Mouse (Mus musculus) ES-Bruce4 (cell line): ENCODE data around the gene Dpp6. TPM values are rescaled to one million over a fixed set of nuclear protein-coding genes. Genes with fewer than 3 reads are reported as not detected.

Experiments
- H3K27ac ChIP-seq: 2 replicates; pipeline ENCODE4 v1.5.1; 2012; ENCODE audit warnings: low read length, inconsistent platforms; ENCODE audit not compliant: insufficient read depth
- H3K27me3 ChIP-seq: 2 replicates; pipeline ENCODE4 v1.6.1; 2012; ENCODE audit warnings: mild to moderate bottlenecking, low read length, inconsistent platforms; ENCODE audit not compliant: control insufficient read depth, poor library complexity, insufficient read depth, severe bottlenecking
- H3K36me3 ChIP-seq: 2 replicates; pipeline ENCODE4 v1.6.1; 2012; ENCODE audit warnings: inconsistent platforms, mild to moderate bottlenecking, low read length, moderate library complexity; ENCODE audit not compliant: control insufficient read depth, poor library complexity, insufficient read depth, severe bottlenecking
- H3K4me1 ChIP-seq: one replicate; pipeline ENCODE4 v1.8.1; 2011; ENCODE audit warnings: low read length; ENCODE audit not compliant: control insufficient read depth, insufficient read depth
- H3K4me3 ChIP-seq: 2 replicates; pipeline ENCODE4 v1.5.1; 2011; ENCODE audit warnings: low read depth, mild to moderate bottlenecking, low read length
- H3K9ac ChIP-seq: 2 replicates; pipeline ENCODE4 v1.6.1; 2012; ENCODE audit warnings: low read depth, mild to moderate bottlenecking, inconsistent platforms; ENCODE audit not compliant: poor library complexity, severe bottlenecking
- H3K9me3 ChIP-seq: replicated peaks from 2 replicates; pipeline ENCODE4 v1.6.1; 2012; ENCODE audit warnings: mild to moderate bottlenecking, low read length, inconsistent platforms; ENCODE audit not compliant: control insufficient read depth, poor library complexity, insufficient read depth, severe bottlenecking
- CTCF ChIP-seq: IDR thresholded peaks from one replicate; pipeline ENCODE4 v1.8.1; 2011; ENCODE audit warnings: low read depth, low read length
- EP300 ChIP-seq: IDR thresholded peaks from 2 replicates; pipeline ENCODE4 v1.6.1; 2011; ENCODE audit warnings: low read depth, low read length; ENCODE audit not compliant: insufficient read depth
- POLR2A ChIP-seq: IDR thresholded peaks from one replicate; pipeline ENCODE4 v1.8.1; 2011; ENCODE audit warnings: low read length; ENCODE audit not compliant: insufficient read depth
- polyA plus RNA-seq: library from polyadenylated mRNA; stranded (reverse); fragments of >200 nt; gene quantifications from 2 replicates; pipeline ENCODE4 v1.2.4, GENCODE M21; 2011; ENCODE audit warnings: low read depth; ENCODE audit not compliant: missing spikeins, insufficient read depth, insufficient read length

Gene Dpp6
- polyA plus RNA-seq, 1 experiment: 4.1 TPM

GRCm38 (mm10) chr5:27249951-27250350, 432.9 kb downstream of the Dpp6 start:
- no peaks in the 10 kb centered on the region for H3K4me1 ChIP-seq
- no peaks in the 10 kb centered on the region for H3K36me3 ChIP-seq
- H3K27me3 ChIP-seq: no peaks in the 10 kb centered on the region
- no peaks in the 10 kb centered on the region for H3K9me3 ChIP-seq
- no peak overlapping the region for H3K27ac ChIP-seq
- TF ChIP-seq EP300: no peak
- no peak for TF ChIP-seq CTCF
- no peak for TF ChIP-seq POLR2A
- no peak overlapping the region; the same call in 1 of the 2 replicates for H3K4me3 ChIP-seq
- no peak overlapping the region for H3K9ac ChIP-seq

DNA sequence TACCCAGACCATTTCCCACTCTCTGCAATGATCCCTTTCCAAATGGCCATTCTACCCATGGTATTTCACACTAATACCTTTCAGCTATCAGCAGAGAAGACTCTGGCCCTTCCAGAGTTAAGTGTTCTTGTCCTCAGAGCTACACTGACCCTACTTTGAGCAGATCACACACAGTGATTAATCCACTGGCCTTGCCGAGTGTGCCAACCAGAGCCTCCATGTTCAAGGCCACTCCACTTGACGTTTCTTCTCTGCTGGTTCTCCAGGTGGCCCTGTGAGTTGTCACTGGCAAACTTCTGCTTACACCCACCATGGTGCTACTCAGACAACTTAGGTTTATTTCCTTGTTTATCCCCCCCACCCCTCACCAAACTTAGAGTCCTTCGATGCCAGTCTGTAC, 433.9 kb downstream of the Dpp6 start:
- Histone ChIP-seq H3K9ac (no peak overlapping the region), H3K4me1 (no peaks in the 10 kb centered on the region), H3K27me3 (no peaks in the 10 kb centered on the region), H3K4me3 (no peak overlapping the region), H3K9me3 (no peaks in the 10 kb centered on the region), H3K27ac (no peak overlapping the region), H3K36me3 (no peaks in the 10 kb centered on the region)
- TF ChIP-seq POLR2A (no peak), EP300 (no peak), CTCF (no peak)

GRCm38 (mm10) chr5:27251361-27251760, 434.4 kb downstream of the Dpp6 start:
- Histone ChIP-seq H3K4me1 (no peaks in the 10 kb centered on the region), H3K4me3 (no peak overlapping the region), H3K36me3 (no peaks in the 10 kb centered on the region), H3K27ac (no peak overlapping the region), H3K9me3 (no peaks in the 10 kb centered on the region), H3K27me3 (no peaks in the 10 kb centered on the region), H3K9ac (no peak overlapping the region)
- TF ChIP-seq POLR2A (no peak), CTCF (no peak), EP300 (no peak)

- Histone ChIP-seq H3K27ac (no peak overlapping the region), H3K9me3 (no peaks in the 10 kb centered on the region), H3K4me3 (no peak overlapping the region), H3K27me3 (no peaks in the 10 kb centered on the region), H3K4me1 (no peaks in the 10 kb centered on the region), H3K36me3 (no peaks in the 10 kb centered on the region), H3K9ac (no peak overlapping the region)
- TF ChIP-seq POLR2A: no peak
- no peak for TF ChIP-seq CTCF
- TF ChIP-seq EP300: no peak
Observed at GRCm38 (mm10) chr5:27255247-27255646, 438.2 kb downstream of the Dpp6 start.

GRCm38 (mm10) chr5:27258636-27259035, 441.6 kb downstream of the Dpp6 start:
- no peaks in the 10 kb centered on the region for H3K27me3 ChIP-seq
- H3K36me3 ChIP-seq: no peaks in the 10 kb centered on the region
- no peaks in the 10 kb centered on the region for H3K4me1 ChIP-seq
- H3K9me3 ChIP-seq: no peaks in the 10 kb centered on the region
- H3K4me3 ChIP-seq: no peak overlapping the region
- TF ChIP-seq EP300 (no peak), CTCF (no peak), POLR2A (no peak)
- no peak overlapping the region for H3K27ac ChIP-seq
- no peak overlapping the region for H3K9ac ChIP-seq

DNA sequence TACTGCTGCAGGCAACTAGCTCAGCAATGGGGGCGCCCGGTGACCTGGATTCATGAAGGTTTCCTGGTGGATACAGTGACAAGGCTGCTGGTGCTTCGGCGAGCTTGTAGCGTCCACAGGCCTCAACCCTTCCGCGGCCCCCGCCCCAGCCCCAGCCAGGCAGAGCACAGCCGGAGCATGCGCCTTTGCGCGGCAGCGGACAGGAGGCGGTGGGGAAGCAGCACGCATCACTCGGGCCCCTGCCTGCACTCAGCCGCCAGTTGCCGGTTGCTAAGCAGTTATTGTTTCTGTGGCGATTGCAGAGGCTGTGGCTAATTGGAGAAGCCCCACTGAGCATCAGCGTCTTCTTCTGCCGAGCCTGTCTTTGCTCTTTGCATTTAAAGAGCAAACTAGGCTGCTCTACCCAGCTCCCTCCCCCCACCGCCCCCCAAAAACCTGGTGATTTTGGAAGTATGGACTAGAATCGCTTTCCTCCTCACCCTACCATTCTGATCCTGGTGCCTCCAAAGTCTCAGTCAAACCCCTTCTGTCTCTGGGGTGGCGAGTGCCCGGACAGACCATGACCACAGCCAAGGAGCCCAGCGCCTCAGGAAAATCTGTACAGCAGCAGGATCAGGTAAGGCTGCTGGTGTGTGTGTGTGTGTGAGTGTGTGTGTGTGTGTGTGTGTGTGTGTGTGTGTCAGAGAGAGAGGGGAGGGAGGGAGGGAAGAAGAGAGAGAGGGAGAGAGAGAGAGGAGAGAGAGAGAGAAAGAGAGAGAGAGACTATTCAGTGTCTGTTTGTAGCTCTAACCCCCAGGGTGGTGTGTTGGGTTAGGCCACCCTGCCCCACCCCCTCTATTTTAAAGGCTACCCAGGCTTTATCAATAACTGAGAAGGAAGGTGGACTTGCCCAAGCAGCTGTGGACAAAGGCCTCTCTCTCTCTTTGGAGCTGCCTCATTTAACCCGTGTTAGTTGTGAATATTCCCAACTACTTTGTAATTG, 445.0 kb downstream of the Dpp6 start:
- H3K27ac ChIP-seq: no peak overlapping the region
- no peaks in the 10 kb centered on the region for H3K4me1 ChIP-seq
- H3K36me3 ChIP-seq: no peaks in the 10 kb centered on the region
- H3K4me3 ChIP-seq: peak overlapping the region; percentile 5
- TF ChIP-seq POLR2A (no peak), CTCF (no peak), EP300 (no peak)
- H3K9ac ChIP-seq: no peak overlapping the region
- H3K27me3 ChIP-seq: no peaks in the 10 kb centered on the region
- H3K9me3 ChIP-seq: no peaks in the 10 kb centered on the region
